27 mouse cellular contexts compared by ENCODE assay signal in the genomic region with DNA sequence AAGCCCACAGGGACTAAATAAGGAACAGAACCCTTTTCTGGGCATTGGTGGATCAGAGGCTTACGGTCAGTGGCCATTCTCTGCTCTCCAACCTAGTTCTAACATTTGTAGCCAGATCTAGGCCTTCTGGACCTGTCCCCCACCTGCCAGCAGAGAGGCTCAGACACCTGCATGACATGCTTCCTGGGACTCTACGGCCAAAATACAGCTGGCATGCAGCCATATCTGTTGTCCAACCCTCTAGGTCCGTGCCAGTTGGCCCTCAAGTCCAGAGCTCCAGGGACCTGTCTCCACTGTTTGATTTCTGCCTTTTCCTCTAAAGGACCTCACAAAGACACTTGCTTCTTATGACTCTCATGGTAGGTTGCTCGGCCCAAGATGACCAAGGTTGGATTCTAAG. TPM values are rescaled to one million over a fixed set of nuclear protein-coding genes. Genes with fewer than 3 reads are reported as not detected.
DNase-seq lines count a peak whose midpoint lies in the region; ATAC-seq and TF ChIP-seq lines count a peak whose summit lies in the region.
"Had no signal": no experiment of that assay in that cellular context is flagged by ENCODE, and none has a peak within 500 bp of the region (broad histone marks: within the 10 kb centered on the region; RNA-seq: fewer than 3 reads in every experiment).

No protein-coding gene starts in this region.

- TF ChIP-seq CTCF in layer of hippocampus, adult 2 months (conservative IDR thresholded peaks at IDR 0.05) = no peak

- H3K36me3 ChIP-seq in midbrain, embryonic 13.5 days = no peaks in the 10 kb centered on the region
- H3K36me3 ChIP-seq: embryonic facial prominence, embryonic 12.5 days; forebrain, embryonic 15.5 days; heart, embryonic 13.5 days; hindbrain, embryonic 10.5 days; hindbrain, embryonic 15.5 days; limb, embryonic 10.5 days; limb, embryonic 15.5 days; liver, embryonic 15.5 days; neural tube, embryonic 13.5 days had no signal

- H3K27me3 ChIP-seq in midbrain, embryonic 13.5 days = peaks cover 65% of the 10 kb centered on the region

- intact Hi-C loops in heart, postnatal 36 days (cut with DNase I) = no loop called here

- no peak overlapping the region for H3K9ac ChIP-seq in midbrain, embryonic 13.5 days (replicated peaks)
- H3K9ac ChIP-seq: embryonic facial prominence, embryonic 12.5 days; heart, embryonic 13.5 days; hindbrain, embryonic 15.5 days; limb, embryonic 15.5 days; liver, embryonic 15.5 days; lung, embryonic 14.5 days had no signal

- DNase-seq in layer of hippocampus, adult 2 months (ENCODE audit: low spot score in 2 of 2) = no peak
- no peak for DNase-seq in layer of hippocampus, adult 11-12 months (ENCODE audit: low spot score)
- DNase-seq in cerebellum, adult 11 months = peak; percentile 93
- peak; percentile 93 for DNase-seq in cerebellum, adult 8-10 months
- peak; percentile 94 to 96 for DNase-seq in cerebellum, postnatal 25 days
- DNase-seq in heart, adult 8-10 months (ENCODE audit: low spot score) = no peak
- DNase-seq in heart, postnatal 36 days = no peak
- DNase-seq: gastrocnemius, postnatal 36 days; right cerebral cortex, postnatal 14 days had no signal

- 89% methylated on average over 4 of the region's 4 CpGs for WGBS in midbrain, embryonic 13.5 days

- ATAC-seq in midbrain, embryonic 13.5 days = no peak
- ATAC-seq: CD4-positive, CD25-positive, alpha-beta regulatory T cell, adult 4 months; forebrain, embryonic 15.5 days had no signal

- no peak overlapping the region for H3K4me2 ChIP-seq in midbrain, embryonic 13.5 days (replicated peaks)
- H3K4me2 ChIP-seq: liver, embryonic 15.5 days had no signal

- peak overlapping the region; percentile 80 for H3K4me3 ChIP-seq in layer of hippocampus, adult 2 months
- no peak overlapping the region for H3K4me3 ChIP-seq in midbrain, embryonic 13.5 days (replicated peaks)
- H3K4me3 ChIP-seq: gastrocnemius, adult 2 months; liver, embryonic 15.5 days had no signal

- peak overlapping the region; percentile 82 for H3K27ac ChIP-seq in layer of hippocampus, adult 2 months
- no peak overlapping the region for H3K27ac ChIP-seq in midbrain, embryonic 13.5 days
- H3K27ac ChIP-seq: embryonic facial prominence, embryonic 12.5 days; forebrain, embryonic 15.5 days; gastrocnemius, adult 2 months; heart, embryonic 13.5 days; hindbrain, embryonic 10.5 days; hindbrain, embryonic 15.5 days; limb, embryonic 10.5 days; limb, embryonic 15.5 days; liver, embryonic 15.5 days; neural tube, embryonic 13.5 days had no signal

- H3K4me1 ChIP-seq in midbrain, embryonic 13.5 days (replicated peaks) = peaks cover 10% of the 10 kb centered on the region

- no peaks in the 10 kb centered on the region for H3K9me3 ChIP-seq in midbrain, embryonic 13.5 days
- H3K9me3 ChIP-seq: embryonic facial prominence, embryonic 12.5 days; forebrain, embryonic 15.5 days; heart, embryonic 13.5 days; hindbrain, embryonic 10.5 days; hindbrain, embryonic 15.5 days; limb, embryonic 10.5 days; limb, embryonic 15.5 days; liver, embryonic 15.5 days; neural tube, embryonic 13.5 days had no signal

RNA-seq across cellular contexts. Expression of a gene that starts 1.2 kb away (rescaled TPM):
- total RNA-seq in layer of hippocampus, adult 2 months (2021) = 10 to 100 TPM; 24.2 to 28.4 TPM
- total RNA-seq in heart, adult 8-10 months (2022) = not detected
- total RNA-seq in heart, postnatal 36 days (2021) = not detected
- 0.11 TPM in 1 of 2 replicates, not detected in the other for polyA plus RNA-seq in midbrain, embryonic 13.5 days (2015; fragmentation: Nextera tagmentation; extraction: Ambion mirVana)
- total RNA-seq: heart, adult 18-20 months; heart, postnatal 10 days; megakaryocyte progenitor cell, adult 5-6 weeks had no signal
- polyA plus RNA-seq: embryonic facial prominence, embryonic 12.5 days; heart, embryonic 13.5 days; hindbrain, embryonic 10.5 days; limb, embryonic 10.5 days; liver, embryonic 15.5 days; lung, embryonic 14.5 days; midbrain, embryonic 11.5 days; stomach, embryonic 14.5 days had no signal

RNA-seq across cellular contexts. Expression of a gene that starts 12.2 kb away (rescaled TPM):
- total RNA-seq in layer of hippocampus, adult 2 months (2021) = 10 to 100 TPM; 13.8 to 16.2 TPM
- under 1 TPM; 0.19 to 0.38 (median 0.27) TPM for total RNA-seq in heart, adult 8-10 months (2022)
- under 1 TPM; 0.19 to 0.22 TPM for total RNA-seq in heart, postnatal 36 days (2021)
- 3.8 and 4.2 TPM in 2 replicates for polyA plus RNA-seq in midbrain, embryonic 13.5 days (2015; fragmentation: Nextera tagmentation; extraction: Ambion mirVana)

RNA-seq across cellular contexts. Expression of a gene that starts 35.6 kb away (rescaled TPM):
- total RNA-seq in layer of hippocampus, adult 2 months (2021) = 100 to 1,000 TPM; 158 to 160 TPM
- total RNA-seq in heart, adult 8-10 months (2022) = 1 to 10 TPM; 4.1 to 7.8 (median 5.5) TPM
- total RNA-seq in heart, postnatal 36 days (2021) = 1 to 10 TPM; 1.7 to 2.8 TPM
- polyA plus RNA-seq in midbrain, embryonic 13.5 days (2015; fragmentation: Nextera tagmentation; extraction: Ambion mirVana) = 56.7 and 59.5 TPM in 2 replicates
- total RNA-seq: megakaryocyte progenitor cell, adult 5-6 weeks had no signal

Comparison
In these comparisons a context has a peak if more than half of its experiments do, and no peak if none do; other contexts are left out.
1. DNase-seq: peak in cerebellum, adult 11 months (single experiment), cerebellum, adult 8-10 months (single experiment) and cerebellum, postnatal 25 days (2 of 2); none in layer of hippocampus, adult 2 months (0 of 2), layer of hippocampus, adult 11-12 months (single experiment), heart, adult 8-10 months (single experiment) and heart, postnatal 36 days (0 of 2).
2. RNA of a gene that starts 1.2 kb away (total RNA-seq): 24.2 to 28.4 TPM in layer of hippocampus, adult 2 months; not detected in heart, adult 8-10 months and not detected in heart, postnatal 36 days; every median in the first group is over 10 times any median in the second.
3. RNA of a gene that starts 12.2 kb away (total RNA-seq): 13.8 to 16.2 TPM in layer of hippocampus, adult 2 months; 0.19 to 0.38 TPM in heart, adult 8-10 months and 0.19 to 0.22 TPM in heart, postnatal 36 days; every median in the first group is over 10 times any median in the second.
4. RNA of a gene that starts 35.6 kb away (total RNA-seq): 158 to 160 TPM in layer of hippocampus, adult 2 months; 4.1 to 7.8 TPM in heart, adult 8-10 months and 1.7 to 2.8 TPM in heart, postnatal 36 days; every median in the first group is over 10 times any median in the second.